Mouse (Mus musculus) heart, postnatal 0 days (tissue): ENCODE measurements around the gene Gas1. TPM values are rescaled to one million over a fixed set of nuclear protein-coding genes. Genes with fewer than 3 reads are reported as not detected.

Experiments used
- ATAC-seq: fragments of 200-750 bp; cut with Nextera tagmentation; 2 replicates; pipeline ENCODE4 v1.8.0; 2017; ENCODE audit warnings: low read depth, moderate number of reproducible peaks, moderate library complexity; ENCODE audit not compliant: insufficient read depth
- DNase-seq: peaks from one replicate; pipeline ENCODE4 v3.0.0-alpha.2; 2016; ENCODE audit warnings: low spot score
- H3K27ac ChIP-seq: fragments of 300-500 bp; sonication (generic); 2 replicates; pipeline ENCODE4 v1.5.1; 2014; ENCODE audit warnings: low read depth, mild to moderate bottlenecking
- H3K27me3 ChIP-seq: fragments of 300-500 bp; sonication (generic); 2 replicates; pipeline ENCODE4 v1.6.1; 2014; ENCODE audit warnings: low read length, mixed read lengths; ENCODE audit not compliant: control insufficient read depth, insufficient read depth
- H3K36me3 ChIP-seq: fragments of 300-500 bp; sonication (generic); replicated peaks from 2 replicates; pipeline ENCODE4 v1.6.1; 2014; ENCODE audit warnings: low read length, mixed read lengths; ENCODE audit not compliant: control insufficient read depth, insufficient read depth
- H3K4me1 ChIP-seq: fragments of 300-500 bp; sonication (generic); 2 replicates; pipeline ENCODE4 v1.6.1; 2014; ENCODE audit warnings: antibody characterized with exemption; ENCODE audit not compliant: control insufficient read depth, insufficient read depth
- H3K4me2 ChIP-seq: fragments of 300-500 bp; sonication (generic); 2 replicates; pipeline ENCODE4 v1.6.1; 2014; ENCODE audit warnings: low read depth, mild to moderate bottlenecking, low read length, moderate library complexity
- H3K4me3 ChIP-seq: fragments of 300-500 bp; sonication (generic); 2 replicates; pipeline ENCODE4 v1.5.1; 2014; ENCODE audit warnings: low read depth, low read length
- H3K9ac ChIP-seq: fragments of 300-500 bp; sonication (generic); replicated peaks from 2 replicates; pipeline ENCODE4 v1.6.1; 2014; ENCODE audit warnings: low read depth, low read length, mixed read lengths
- H3K9me3 ChIP-seq: fragments of 300-500 bp; sonication (generic); replicated peaks from 2 replicates; pipeline ENCODE4 v1.6.1; 2016; ENCODE audit warnings: low read length; ENCODE audit not compliant: control insufficient read depth
- CTCF ChIP-seq: IDR thresholded peaks from 2 replicates; pipeline ENCODE4 v1.5.1; 2016; ENCODE audit warnings: antibody characterized with exemption, control low read depth, low read depth
- EP300 ChIP-seq: IDR thresholded peaks from 2 replicates; pipeline ENCODE4 v1.6.1; 2016; ENCODE audit warnings: antibody characterized with exemption, low read depth
- WGBS: fragments of 180-500 bp; shearing (Covaris S2); extraction: QIAGEN DNeasy Blood & Tissue Kit; methylation state at CpG from one replicate; pipeline ENCODE4 v1.1.7; 2014; 5-methylcytosine and 5-hydroxymethylcytosine counted together
- polyA plus RNA-seq: library from polyadenylated mRNA; unstranded; fragments of >200 nt; fragmentation: Nextera tagmentation; extraction: Ambion mirVana; gene quantifications from 2 replicates; pipeline ENCODE4 v1.2.1, GENCODE M21; 2015
- total RNA-seq: library from RNA; depleted of rRNA; stranded (reverse); fragments of >200 nt; gene quantifications from 2 replicates; pipeline ENCODE4 v1.2.3, GENCODE M21; 2014; ENCODE audit warnings: low replicate concordance

Gene Gas1
- total and polyA plus RNA-seq, 2 experiments from 2014 or later: 20.3 to 85.9 TPM

DNA sequence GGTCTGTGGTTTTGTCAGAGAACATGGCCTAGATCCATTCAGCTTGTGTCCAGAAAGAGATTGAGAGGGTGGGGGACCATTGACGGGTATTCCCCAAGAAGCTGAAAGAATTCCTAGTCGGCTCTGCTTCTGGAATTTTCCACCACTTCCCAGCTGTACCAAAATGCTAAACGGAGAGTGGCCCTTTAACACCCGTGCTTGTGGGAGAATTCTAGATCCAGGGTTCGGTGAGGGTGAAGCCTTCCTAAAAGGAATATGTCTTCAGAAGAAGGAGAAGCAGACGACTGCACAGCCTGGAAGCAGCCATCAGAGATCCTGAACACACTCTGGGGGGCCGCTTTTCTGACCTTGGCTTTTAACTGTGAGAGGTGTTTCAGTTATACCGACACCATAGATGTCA is 11.8 kb upstream of the Gas1 start:
- Histone ChIP-seq H3K36me3 (no peaks in the 10 kb centered on the region), H3K4me2 (no peak overlapping the region), H3K9me3 (no peaks in the 10 kb centered on the region), H3K27ac (no peak overlapping the region), H3K9ac (no peak overlapping the region), H3K27me3 (no peaks in the 10 kb centered on the region), H3K4me1 (no peaks in the 10 kb centered on the region), H3K4me3 (no peak overlapping the region)
- DNase-seq: no peak
- ATAC-seq: no peak
- 59% methylated on average over 8 of the region's 8 CpGs for WGBS
- TF ChIP-seq EP300 (no peak), CTCF (no peak)

DNA sequence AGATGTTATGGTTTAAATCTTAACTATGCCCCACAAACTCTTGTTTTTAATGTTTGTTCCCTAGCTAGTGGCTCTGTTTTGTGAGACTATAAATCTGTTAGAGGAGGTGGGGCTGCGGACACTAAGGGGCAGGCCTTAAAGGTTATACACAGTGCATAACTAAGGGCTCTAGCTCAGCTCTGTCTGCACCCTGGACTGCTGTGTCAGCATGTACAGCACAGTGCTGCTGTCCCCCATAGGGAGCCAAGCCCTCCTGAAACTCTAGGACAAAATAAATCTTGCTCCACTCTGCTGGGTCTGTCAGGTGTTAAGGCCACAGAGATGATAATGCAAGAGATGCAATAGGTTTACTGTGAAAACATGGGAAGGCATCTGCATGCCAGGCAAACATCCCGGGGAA is 10.1 kb upstream of the Gas1 start:
- no peak for TF ChIP-seq EP300
- no peak for TF ChIP-seq CTCF
- no peak overlapping the region for H3K4me2 ChIP-seq
- H3K36me3 ChIP-seq: no peaks in the 10 kb centered on the region
- ATAC-seq: no peak
- DNase-seq: no peak
- no peak overlapping the region for H3K9ac ChIP-seq
- H3K27ac ChIP-seq: no peak overlapping the region
- no peaks in the 10 kb centered on the region for H3K27me3 ChIP-seq
- WGBS: 92% methylated on average over 2 of the region's 2 CpGs
- H3K9me3 ChIP-seq: no peaks in the 10 kb centered on the region
- no peak overlapping the region for H3K4me3 ChIP-seq
- no peaks in the 10 kb centered on the region for H3K4me1 ChIP-seq

DNA sequence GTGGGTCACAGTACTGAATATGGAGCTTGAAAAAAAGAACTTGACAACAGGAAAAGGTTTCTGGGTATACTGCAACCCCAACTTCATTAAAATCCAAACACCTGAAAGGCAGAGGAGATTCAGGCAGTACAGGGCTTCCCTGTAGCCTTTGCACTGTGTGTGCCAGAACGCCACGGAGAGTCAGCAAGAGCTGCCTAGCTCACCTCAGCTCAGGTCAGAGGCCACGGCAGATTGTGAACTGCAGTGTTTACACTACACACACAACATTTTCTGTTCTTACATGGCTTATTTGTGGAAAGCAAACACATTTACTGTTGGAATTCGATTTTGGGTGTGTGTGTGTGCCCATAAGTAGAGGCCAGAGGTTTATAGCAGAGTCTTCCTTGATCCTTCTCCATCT is 5.2 kb upstream of the Gas1 start:
- Histone ChIP-seq H3K4me1 (no peaks in the 10 kb centered on the region), H3K4me3 (no peak overlapping the region), H3K9me3 (no peaks in the 10 kb centered on the region), H3K9ac (no peak overlapping the region), H3K27me3 (no peaks in the 10 kb centered on the region), H3K27ac (no peak overlapping the region), H3K36me3 (no peaks in the 10 kb centered on the region), H3K4me2 (no peak overlapping the region)
- ATAC-seq (no peak), DNase-seq (no peak)
- 73% methylated on average over 4 of the region's 4 CpGs for WGBS
- no peak for TF ChIP-seq CTCF
- no peak for TF ChIP-seq EP300

DNA sequence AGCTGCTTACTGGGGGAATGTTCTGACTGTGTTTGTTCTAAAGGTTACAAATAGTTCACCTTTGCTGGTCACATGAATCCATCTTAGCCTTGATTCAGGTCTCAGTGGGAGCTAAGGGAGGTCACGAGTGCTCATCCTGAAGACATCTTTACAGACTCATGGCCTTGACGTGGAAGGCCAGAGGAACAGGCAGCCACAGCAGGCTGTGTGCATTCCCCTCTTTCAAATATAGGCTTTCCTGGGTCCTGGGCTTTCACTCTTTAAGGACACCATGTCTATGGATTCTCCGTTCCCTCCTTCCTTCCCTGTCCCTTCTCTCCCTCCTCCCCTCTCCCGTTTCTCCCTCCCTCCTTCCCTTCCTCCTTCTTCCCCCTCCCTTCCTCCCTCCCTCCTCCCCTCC is 2.5 kb upstream of the Gas1 start:
- Histone ChIP-seq H3K9me3 (no peaks in the 10 kb centered on the region), H3K4me1 (no peaks in the 10 kb centered on the region), H3K4me3 (no peak overlapping the region), H3K9ac (no peak overlapping the region), H3K27me3 (no peaks in the 10 kb centered on the region), H3K36me3 (no peaks in the 10 kb centered on the region), H3K27ac (no peak overlapping the region), H3K4me2 (no peak overlapping the region)
- ATAC-seq (no peak), DNase-seq (no peak)
- TF ChIP-seq EP300 (no peak), CTCF (no peak)
- WGBS: 85% methylated on average over 4 of the region's 4 CpGs

DNA sequence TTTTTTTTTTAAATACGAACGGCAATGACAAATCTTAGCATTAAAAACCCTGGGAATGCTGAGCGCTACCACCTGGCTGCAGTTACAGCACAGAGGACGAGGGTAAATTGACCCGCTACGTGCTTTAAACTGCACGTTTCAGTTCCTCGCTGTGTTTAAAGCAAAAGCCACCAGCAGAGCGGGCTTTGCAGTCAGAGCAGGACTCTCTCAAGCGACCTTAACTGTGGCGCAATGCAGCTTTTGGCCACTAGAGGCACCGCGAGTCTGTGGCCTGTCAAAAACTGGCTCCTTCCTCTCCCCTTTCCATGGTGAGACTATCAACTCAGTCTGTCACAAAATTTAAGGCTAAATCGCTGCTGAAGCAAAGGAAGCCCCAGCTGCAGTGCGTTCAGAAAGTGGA is 1.3 kb upstream of the Gas1 start:
- Histone ChIP-seq H3K27me3 (no peaks in the 10 kb centered on the region), H3K4me3 (peak overlapping the region; percentile 86), H3K4me1 (peaks cover 8% of the 10 kb centered on the region; the same call in 1 of the 2 replicates), H3K9ac (peak overlapping the region; percentile 92), H3K27ac (peak overlapping the region; percentile 96), H3K9me3 (no peaks in the 10 kb centered on the region), H3K4me2 (peak overlapping the region; percentile 94), H3K36me3 (no peaks in the 10 kb centered on the region)
- ATAC-seq (peak; percentile 18; the same call in 1 of the 2 replicates), DNase-seq (peak; percentile 92)
- TF ChIP-seq EP300: no peak
- peak; percentile 98 for TF ChIP-seq CTCF
- under 1% methylated on average over 15 of the region's 15 CpGs for WGBS

DNA sequence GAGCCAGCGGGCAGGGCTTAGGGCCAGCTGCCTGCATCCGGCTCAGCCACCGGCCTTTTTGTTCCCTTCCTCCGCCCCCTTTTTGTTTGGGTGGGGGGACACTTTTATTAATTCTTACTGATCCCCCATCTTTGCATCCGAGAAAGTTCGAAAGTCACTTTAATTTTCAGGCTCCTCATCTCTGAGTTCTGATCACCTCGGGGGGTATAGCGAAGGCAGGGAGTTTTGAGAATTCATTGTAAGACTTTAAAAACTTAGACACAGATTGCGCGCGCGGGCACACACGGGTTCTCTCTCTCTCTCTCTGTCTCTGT is 589 bp upstream of the Gas1 start:
- H3K4me1 ChIP-seq: peaks cover 9% of the 10 kb centered on the region; the same call in 1 of the 2 replicates
- DNase-seq (no peak), ATAC-seq (no peak)
- WGBS: under 1% methylated on average over 13 of the region's 13 CpGs
- H3K4me3 ChIP-seq: peak overlapping the region; percentile 86
- no peaks in the 10 kb centered on the region for H3K9me3 ChIP-seq
- no peaks in the 10 kb centered on the region for H3K27me3 ChIP-seq
- peak overlapping the region; percentile 94 for H3K4me2 ChIP-seq
- TF ChIP-seq CTCF: no peak
- no peak for TF ChIP-seq EP300
- H3K9ac ChIP-seq: peak overlapping the region; percentile 92
- no peaks in the 10 kb centered on the region for H3K36me3 ChIP-seq
- H3K27ac ChIP-seq: peak overlapping the region; percentile 96
